Mouse (Mus musculus) right cerebral cortex, postnatal 36 days (tissue): ENCODE data around the gene Tia1.
A peak's percentile ranks its signal among the peaks of the same experiment; 100 is the strongest.

ENCODE experiments used
- DNase-seq, 2 experiments: peaks; one replicate each; pipeline ENCODE4 v3.0.0; 2022; ENCODE audit warnings: low spot score in 2 of 2, mixed read lengths in 1 of 2

Tia1 gene

GRCm38 (mm10) chr6:86431531-86431930 is 27.5 kb downstream of the Tia1 start:
- no peak for DNase-seq

GRCm38 (mm10) chr6:86433696-86434095 is 29.7 kb downstream of the Tia1 start:
- no peak for DNase-seq

- peak; percentile 9 to 32 for DNase-seq
Observed at GRCm38 (mm10) chr6:86437711-86438110, 33.7 kb downstream of the Tia1 start.

GRCm38 (mm10) chr6:86438272-86439118 is 34.5 kb downstream of the Tia1 start, which contains the start of gene C87436:
C87436 (plus strand) TSS chr6:86438374.
- DNase-seq = peak; percentile 93 to 95

GRCm38 (mm10) chr6:86439119-86439496 is 35.1 kb downstream of the Tia1 start:
- no peak for DNase-seq

GRCm38 (mm10) chr6:86439531-86439930 is 35.5 kb downstream of the Tia1 start:
- DNase-seq = no peak

GRCm38 (mm10) chr6:86441571-86441970 is 37.6 kb downstream of the Tia1 start:
- no peak for DNase-seq

GRCm38 (mm10) chr6:86445551-86445950 is 41.5 kb downstream of the Tia1 start:
- DNase-seq = no peak

GRCm38 (mm10) chr6:86446927-86447568 is 43.0 kb downstream of the Tia1 start:
- DNase-seq = no peak

- DNase-seq = no peak
Observed at GRCm38 (mm10) chr6:86456727-86457126, 52.7 kb downstream of the Tia1 start.

- no peak for DNase-seq
Observed at GRCm38 (mm10) chr6:86463079-86463478, 59.1 kb downstream of the Tia1 start.

- no peak for DNase-seq
Observed at GRCm38 (mm10) chr6:86471317-86471716, 67.3 kb downstream of the Tia1 start.

- no peak for DNase-seq
Observed at GRCm38 (mm10) chr6:86471760-86472099, 67.7 kb downstream of the Tia1 start.

- peak; percentile 99 to 100 for DNase-seq
Observed at GRCm38 (mm10) chr6:86472100-86472955, 68.3 kb downstream of the Tia1 start.

GRCm38 (mm10) chr6:86473077-86473476 is 69.1 kb downstream of the Tia1 start:
- no peak for DNase-seq

GRCm38 (mm10) chr6:86474072-86474471 is 70.1 kb downstream of the Tia1 start:
- DNase-seq = no peak

- DNase-seq = no peak
Observed at GRCm38 (mm10) chr6:86474646-86475181, 70.7 kb downstream of the Tia1 start.

GRCm38 (mm10) chr6:86475462-86476167 is 71.6 kb downstream of the Tia1 start:
- no peak for DNase-seq

GRCm38 (mm10) chr6:86476931-86477330 is 72.9 kb downstream of the Tia1 start:
- DNase-seq = no peak

GRCm38 (mm10) chr6:86479311-86479710 is 75.3 kb downstream of the Tia1 start:
- DNase-seq = no peak

- DNase-seq = no peak
Observed at GRCm38 (mm10) chr6:86479816-86480188, 75.8 kb downstream of the Tia1 start.
